Mouse (Mus musculus) limb, embryonic 15.5 days (tissue): Measurements from ENCODE around the gene Mfsd13b. TPM values are rescaled to one million over a fixed set of nuclear protein-coding genes. Genes with fewer than 3 reads are reported as not detected.
"Not testable (repeated sequence)": the region's sequence is repeated elsewhere in the genome, so short reads cannot be mapped to it uniquely, and the experiment has no call there.

Source experiments
- ATAC-seq: fragments of 200-750 bp; cut with Nextera tagmentation; 2 replicates; pipeline ENCODE4 v1.8.0; 2017; ENCODE audit warnings: low read depth, moderate TSS enrichment; ENCODE audit not compliant: insufficient number of reproducible peaks, low FRiP score, low TSS enrichment
- H3K27ac ChIP-seq: fragments of 300-500 bp; sonication (generic); 2 replicates; pipeline ENCODE4 v1.5.1; 2015; ENCODE audit warnings: moderate library complexity, mild to moderate bottlenecking, inconsistent platforms
- H3K27me3 ChIP-seq: fragments of 300-500 bp; sonication (generic); 2 replicates; pipeline ENCODE4 v1.6.1; 2015; ENCODE audit warnings: inconsistent platforms
- H3K36me3 ChIP-seq: fragments of 300-500 bp; sonication (generic); 2 replicates; pipeline ENCODE4 v1.6.1; 2015; ENCODE audit warnings: inconsistent platforms
- H3K4me1 ChIP-seq: fragments of 300-500 bp; sonication (generic); 2 replicates; pipeline ENCODE4 v1.6.1; 2015; ENCODE audit warnings: inconsistent platforms
- H3K4me2 ChIP-seq: fragments of 300-500 bp; sonication (generic); 2 replicates; pipeline ENCODE4 v1.6.1; 2015; ENCODE audit warnings: mild to moderate bottlenecking, inconsistent platforms
- H3K4me3 ChIP-seq: fragments of 300-500 bp; sonication (generic); 2 replicates; pipeline ENCODE4 v1.5.1; 2015; ENCODE audit warnings: mild to moderate bottlenecking, inconsistent platforms
- H3K9ac ChIP-seq: fragments of 300-500 bp; sonication (generic); 2 replicates; pipeline ENCODE4 v1.6.1; 2015; ENCODE audit warnings: inconsistent platforms
- H3K9me3 ChIP-seq: fragments of 300-500 bp; sonication (generic); 2 replicates; pipeline ENCODE4 v1.6.1; 2016; ENCODE audit warnings: inconsistent platforms
- WGBS: fragments of 180-500 bp; shearing (Covaris S2); methylation state at CpG from one replicate; pipeline ENCODE4 v1.1.7; 2015; 5-methylcytosine and 5-hydroxymethylcytosine counted together
- polyA plus RNA-seq: library from polyadenylated mRNA; unstranded; fragments of >200 nt; fragmentation: Nextera tagmentation; extraction: Ambion mirVana; gene quantifications from 2 replicates; pipeline ENCODE4 v1.2.1, GENCODE M21; 2015

Mfsd13b gene
- polyA plus RNA-seq, 1 experiment from 2014 or later = 0.46 TPM

- Histone ChIP-seq H3K27me3 (no peaks in the 10 kb centered on the region), H3K4me1 (no peaks in the 10 kb centered on the region), H3K36me3 (peaks cover 47% of the 10 kb centered on the region), H3K4me2 (no peak overlapping the region), H3K4me3 (no peak overlapping the region), H3K9ac (no peak overlapping the region), H3K9me3 (no peaks in the 10 kb centered on the region), H3K27ac (no peak overlapping the region)
- WGBS = 88% methylated on average over 6 of the region's 6 CpGs
- no peak for ATAC-seq
These were observed 21.7 kb upstream of the Mfsd13b start for GRCm38 (mm10) chr7:120960601-120961000.

GRCm38 (mm10) chr7:120961893-120962292 lies 20.4 kb upstream of the Mfsd13b start:
- Histone ChIP-seq H3K4me1 (no peaks in the 10 kb centered on the region), H3K36me3 (peaks cover 37% of the 10 kb centered on the region), H3K4me2 (no peak overlapping the region), H3K9ac (no peak overlapping the region), H3K9me3 (no peaks in the 10 kb centered on the region), H3K27me3 (no peaks in the 10 kb centered on the region), H3K4me3 (no peak overlapping the region), H3K27ac (no peak overlapping the region)
- WGBS = 66% methylated on average over 3 of the region's 3 CpGs
- ATAC-seq = no peak

DNA sequence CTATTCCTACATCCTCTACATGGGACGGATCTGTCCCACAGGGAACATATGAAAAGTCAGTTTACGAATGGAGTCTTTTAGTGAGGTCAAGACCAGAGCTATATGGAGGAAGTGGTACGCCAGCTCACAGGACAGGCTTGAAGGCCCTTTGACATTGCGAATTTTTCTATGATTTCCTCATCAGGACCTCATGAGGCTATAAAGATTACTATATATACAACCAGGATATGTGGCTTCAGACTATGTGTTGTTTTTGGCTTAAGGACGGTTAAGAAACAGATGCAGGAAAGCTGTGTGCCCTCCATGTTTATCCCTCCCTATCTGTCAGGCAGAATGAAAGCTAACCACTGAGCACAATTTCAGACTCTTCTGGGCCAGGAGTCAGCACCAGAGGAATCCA lies 19.2 kb upstream of the Mfsd13b start:
- H3K9me3 ChIP-seq = no peaks in the 10 kb centered on the region
- H3K4me3 ChIP-seq = no peak overlapping the region
- H3K27me3 ChIP-seq = no peaks in the 10 kb centered on the region
- WGBS = 78% methylated on average over 5 of the region's 5 CpGs
- H3K4me1 ChIP-seq = no peaks in the 10 kb centered on the region
- ATAC-seq = no peak
- H3K27ac ChIP-seq = no peak overlapping the region
- H3K4me2 ChIP-seq = no peak overlapping the region
- H3K9ac ChIP-seq = no peak overlapping the region
- peaks cover 35% of the 10 kb centered on the region for H3K36me3 ChIP-seq

DNA sequence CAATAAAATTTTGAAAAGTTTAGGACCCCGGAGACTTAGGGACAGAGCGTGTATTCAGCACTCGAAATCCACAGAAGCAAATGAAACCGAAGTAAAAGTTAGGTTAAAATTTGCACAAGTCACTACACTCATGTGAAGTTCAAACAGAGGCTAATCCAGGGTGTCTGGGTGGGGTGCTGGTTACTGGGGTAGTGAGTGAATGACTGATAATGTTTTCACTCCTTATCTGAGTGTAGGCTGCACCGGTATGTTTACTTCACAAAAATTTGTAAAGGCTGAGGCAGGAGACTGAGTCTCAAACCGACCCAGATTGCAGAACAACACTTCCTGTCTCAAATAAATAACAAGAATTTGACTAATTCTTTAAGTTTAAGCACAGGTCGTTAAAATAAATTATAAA lies 13.1 kb upstream of the Mfsd13b start:
- no peaks in the 10 kb centered on the region for H3K4me1 ChIP-seq
- H3K9me3 ChIP-seq = no peaks in the 10 kb centered on the region
- H3K4me2 ChIP-seq = no peak overlapping the region
- H3K36me3 ChIP-seq = peaks cover 10% of the 10 kb centered on the region
- WGBS = 78% methylated on average over 7 of the region's 7 CpGs
- no peak for ATAC-seq
- no peak overlapping the region for H3K27ac ChIP-seq
- H3K9ac ChIP-seq = no peak overlapping the region
- H3K27me3 ChIP-seq = no peaks in the 10 kb centered on the region
- H3K4me3 ChIP-seq = no peak overlapping the region

- Histone ChIP-seq H3K9ac (no peak overlapping the region), H3K9me3 (no peaks in the 10 kb centered on the region), H3K27ac (no peak overlapping the region), H3K27me3 (no peaks in the 10 kb centered on the region), H3K4me2 (no peak overlapping the region), H3K4me3 (no peak overlapping the region), H3K4me1 (peaks cover 4% of the 10 kb centered on the region; the same call in 1 of the 2 replicates), H3K36me3 (peaks cover 10% of the 10 kb centered on the region)
- 83% methylated on average over 5 of the region's 5 CpGs for WGBS
- no peak for ATAC-seq
These were observed 12.2 kb upstream of the Mfsd13b start for GRCm38 (mm10) chr7:120970112-120970511.

GRCm38 (mm10) chr7:120972471-120972870 lies 9.8 kb upstream of the Mfsd13b start:
- H3K36me3 ChIP-seq, H3K4me2 ChIP-seq, H3K27me3 ChIP-seq, ATAC-seq, H3K4me3 ChIP-seq, H3K9ac ChIP-seq, H3K4me1 ChIP-seq, H3K27ac ChIP-seq, H3K9me3 ChIP-seq: not testable (repeated sequence)
- WGBS = 62% methylated on average over 2 of the region's 2 CpGs

GRCm38 (mm10) chr7:120974001-120974400 lies 8.3 kb upstream of the Mfsd13b start:
- Histone ChIP-seq H3K27me3 (no peaks in the 10 kb centered on the region), H3K9ac (no peak overlapping the region), H3K9me3 (no peaks in the 10 kb centered on the region), H3K4me2 (no peak overlapping the region), H3K4me1 (peaks cover 13% of the 10 kb centered on the region), H3K4me3 (no peak overlapping the region), H3K27ac (no peak overlapping the region), H3K36me3 (no peaks in the 10 kb centered on the region; the same call in 1 of the 2 replicates)
- WGBS = 83% methylated on average over 3 of the region's 3 CpGs
- ATAC-seq = no peak

DNA sequence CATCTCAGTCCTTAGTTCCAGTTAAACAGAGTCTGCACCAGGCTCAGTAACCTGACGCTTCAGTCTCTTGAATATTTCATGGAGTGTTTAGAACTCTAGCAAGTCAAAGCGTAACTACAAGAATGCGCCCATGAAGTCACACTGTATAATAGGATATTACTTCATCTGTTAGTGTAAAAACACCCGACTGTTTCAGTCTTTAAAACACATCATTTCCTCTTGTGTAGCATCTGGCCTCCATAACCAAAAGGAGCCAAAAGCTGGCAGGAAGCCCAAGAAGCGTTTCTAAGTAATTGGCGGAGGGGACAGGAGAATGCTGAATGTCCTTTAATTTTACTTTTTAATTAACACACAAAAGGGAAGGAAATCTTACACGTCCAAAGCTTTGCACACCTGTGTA lies 5.2 kb upstream of the Mfsd13b start:
- no peak overlapping the region for H3K27ac ChIP-seq
- no peaks in the 10 kb centered on the region for H3K27me3 ChIP-seq
- WGBS = 25% methylated on average over 7 of the region's 7 CpGs
- H3K4me2 ChIP-seq = no peak overlapping the region
- H3K9me3 ChIP-seq = no peaks in the 10 kb centered on the region
- ATAC-seq = no peak
- peaks cover 17% of the 10 kb centered on the region for H3K4me1 ChIP-seq
- H3K4me3 ChIP-seq = no peak overlapping the region
- H3K9ac ChIP-seq = no peak overlapping the region
- H3K36me3 ChIP-seq = no peaks in the 10 kb centered on the region

- WGBS = 84% methylated on average over 4 of the region's 4 CpGs
- Histone ChIP-seq H3K4me3 (no peak overlapping the region), H3K27ac (no peak overlapping the region)
These were observed 2.3 kb upstream of the Mfsd13b start for GRCm38 (mm10) chr7:120980041-120980440.

GRCm38 (mm10) chr7:120980931-120981924 lies 1.1 kb upstream of the Mfsd13b start:
- Histone ChIP-seq H3K4me3 (peak overlapping the region; percentile 97), H3K9me3 (no peaks in the 10 kb centered on the region), H3K9ac (peak overlapping the region; percentile 76), H3K4me1 (peaks cover 13% of the 10 kb centered on the region), H3K27ac (peak overlapping the region; percentile 81; the same call in 1 of the 2 replicates), H3K36me3 (no peaks in the 10 kb centered on the region), H3K27me3 (no peaks in the 10 kb centered on the region), H3K4me2 (peak overlapping the region; percentile 80)
- ATAC-seq = peak; percentile 43
- WGBS = 5% methylated on average over 39 of the region's 39 CpGs

More at GRCm38 (mm10) chr7:120980041-120980440, 2.3 kb upstream of the Mfsd13b start:
- Histone ChIP-seq H3K4me1 (peaks cover 13% of the 10 kb centered on the region), H3K9me3 (no peaks in the 10 kb centered on the region), H3K36me3 (no peaks in the 10 kb centered on the region), H3K9ac (no peak overlapping the region), H3K4me2 (0 out of 2 replicates have a peak overlapping the region, but pooled peaks have one; percentile 10), H3K27me3 (no peaks in the 10 kb centered on the region)
- no peak for ATAC-seq

DNA sequence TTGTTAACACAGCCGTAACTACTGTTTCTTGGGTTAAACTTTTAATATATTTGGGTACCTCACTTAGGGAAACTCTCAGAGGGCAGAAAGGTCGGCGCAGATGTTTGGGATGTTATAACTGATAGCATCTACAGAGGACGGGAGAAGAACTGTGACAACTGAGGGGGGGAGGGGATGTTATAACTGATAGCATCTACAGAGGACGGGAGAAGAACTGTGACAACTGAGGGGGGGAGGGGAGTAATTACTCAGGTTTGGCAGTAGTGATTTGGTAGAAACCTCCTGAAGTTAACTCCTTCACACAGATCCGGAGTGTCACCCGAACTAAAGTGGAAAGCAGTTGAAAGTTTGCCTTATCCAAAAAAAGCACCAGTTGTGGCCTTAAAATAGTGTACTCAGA lies 659 bp downstream of the Mfsd13b start:
- peak overlapping the region; percentile 97 for H3K4me3 ChIP-seq

GRCm38 (mm10) chr7:120991191-120991590 lies 8.9 kb downstream of the Mfsd13b start:
- H3K4me1 ChIP-seq = no peaks in the 10 kb centered on the region
- no peak for ATAC-seq
- H3K9me3 ChIP-seq = no peaks in the 10 kb centered on the region
- no peaks in the 10 kb centered on the region for H3K36me3 ChIP-seq
- no peaks in the 10 kb centered on the region for H3K27me3 ChIP-seq
- H3K4me3 ChIP-seq = no peak overlapping the region
- no peak overlapping the region for H3K9ac ChIP-seq
- WGBS = 81% methylated on average over 8 of the region's 8 CpGs
- no peak overlapping the region for H3K27ac ChIP-seq
- no peak overlapping the region for H3K4me2 ChIP-seq

More for the DNA sequence above, 659 bp downstream of the Mfsd13b start:
- ATAC-seq = no peak
- Histone ChIP-seq H3K9ac (peak overlapping the region; percentile 56), H3K36me3 (no peaks in the 10 kb centered on the region), H3K27me3 (no peaks in the 10 kb centered on the region), H3K4me1 (peaks cover 9% of the 10 kb centered on the region), H3K9me3 (no peaks in the 10 kb centered on the region), H3K27ac (peak overlapping the region; percentile 82), H3K4me2 (peak overlapping the region; percentile 72)
- 3% methylated on average over 7 of the region's 7 CpGs for WGBS
